Mouse (Mus musculus): ENCODE data around the gene Gtf3c3.

The Gtf3c3 gene

GRCm38 (mm10) chr1:54438340-54439079, at the start of gene Gtf3c3:
TSS of gene Gtf3c3 (minus strand) at chr1:54438971.
- peak; percentile 65 for DNase-seq (ENCODE audit: low read depth, low spot score)

GRCm38 (mm10) chr1:54484744-54485420, 46.1 kb upstream of the Gtf3c3 start:
- peak; percentile 49 for DNase-seq (ENCODE audit: low read depth, low spot score)

- no peak for DNase-seq (ENCODE audit: low read depth, low spot score)
These were observed 41.7 kb upstream of the Gtf3c3 start for GRCm38 (mm10) chr1:54480491-54480890.

GRCm38 (mm10) chr1:54468662-54469061, 29.9 kb upstream of the Gtf3c3 start:
- no peak for DNase-seq (ENCODE audit: low read depth, low spot score)

GRCm38 (mm10) chr1:54467366-54467765, 28.6 kb upstream of the Gtf3c3 start:
- no peak for DNase-seq (ENCODE audit: low read depth, low spot score)

- no peak for DNase-seq (ENCODE audit: low read depth, low spot score)
These were observed 13.3 kb upstream of the Gtf3c3 start for GRCm38 (mm10) chr1:54452116-54452515.

- no peak for DNase-seq (ENCODE audit: low read depth, low spot score)
These were observed 10.1 kb upstream of the Gtf3c3 start for GRCm38 (mm10) chr1:54448833-54449232.

GRCm38 (mm10) chr1:54443641-54444040, 4.9 kb upstream of the Gtf3c3 start:
- DNase-seq (ENCODE audit: low read depth, low spot score): no peak

GRCm38 (mm10) chr1:54439080-54439476, 307 bp upstream of the Gtf3c3 start:
- no peak for DNase-seq (ENCODE audit: low read depth, low spot score)

GRCm38 (mm10) chr1:54422195-54422750, 16.5 kb downstream of the Gtf3c3 start:
- DNase-seq (ENCODE audit: low read depth, low spot score): no peak

- no peak for DNase-seq (ENCODE audit: low read depth, low spot score)
These were observed 17.1 kb downstream of the Gtf3c3 start for GRCm38 (mm10) chr1:54421670-54422069.

GRCm38 (mm10) chr1:54402736-54403135, 36.0 kb downstream of the Gtf3c3 start:
- no peak for DNase-seq (ENCODE audit: low read depth, low spot score)

GRCm38 (mm10) chr1:54384221-54384620, 54.5 kb downstream of the Gtf3c3 start:
- peak; percentile 46 for DNase-seq (ENCODE audit: low read depth, low spot score)

- DNase-seq (ENCODE audit: low read depth, low spot score): peak; percentile 34
These were observed 57.5 kb downstream of the Gtf3c3 start for GRCm38 (mm10) chr1:54380978-54381914.

GRCm38 (mm10) chr1:54377506-54378051, 61.2 kb downstream of the Gtf3c3 start:
- no peak for DNase-seq (ENCODE audit: low read depth, low spot score)

- no peak for DNase-seq (ENCODE audit: low read depth, low spot score)
These were observed 82.2 kb downstream of the Gtf3c3 start for GRCm38 (mm10) chr1:54356566-54356965.

- DNase-seq (ENCODE audit: low read depth, low spot score): no peak
These were observed 83.3 kb downstream of the Gtf3c3 start for GRCm38 (mm10) chr1:54355485-54355884.

- no peak for DNase-seq (ENCODE audit: low read depth, low spot score)
These were observed 84.0 kb downstream of the Gtf3c3 start for GRCm38 (mm10) chr1:54354786-54355185.

Measured in WW6 (cell line).